Mouse (Mus musculus): ENCODE data around the gene Il31ra.

DNA sequence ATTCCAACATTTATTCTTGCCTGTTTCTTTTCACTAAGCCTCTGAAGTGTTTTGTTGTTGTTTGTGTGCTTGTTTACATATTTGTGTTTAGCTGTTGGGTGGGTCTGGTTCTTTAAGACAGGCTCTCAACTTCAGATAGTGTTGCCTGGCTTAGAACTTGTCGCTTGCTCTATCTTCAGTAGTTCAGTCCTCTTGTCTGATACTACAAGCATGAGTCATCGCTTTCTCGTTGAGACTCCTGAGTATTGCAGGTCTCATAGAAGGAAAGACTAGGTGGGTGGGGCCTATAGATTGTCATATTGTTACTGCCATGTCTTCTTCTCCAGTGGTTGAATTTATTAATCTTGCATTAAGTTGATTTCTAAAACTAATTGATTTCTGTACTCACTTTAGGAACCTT is 104.1 kb downstream of the Il31ra start:
- TF ChIP-seq POLR2A (IDR thresholded peaks at IDR 0.05; ENCODE audit: low read depth, low read length) (no peak), CTCF (IDR thresholded peaks at IDR 0.05; ENCODE audit: extremely low read depth, insufficient read length, insufficient replicate concordance, low read depth, low read length) (no peak)
